8 mouse cellular contexts compared by ENCODE assay signal in genomic region chrX:6091996-6092757, GRCm38 (mm10). TPM values are rescaled to one million over a fixed set of nuclear protein-coding genes. Genes with fewer than 3 reads are reported as not detected.
DNase-seq lines count a peak whose midpoint lies in the region; ATAC-seq lines count a peak whose summit lies in the region.
"Had no signal": no experiment of that assay in that cellular context is flagged by ENCODE, and none has a peak within 500 bp of the region (broad histone marks: within the 10 kb centered on the region; RNA-seq: fewer than 3 reads in every experiment).

No protein-coding gene starts in this region.

- no peaks in the 10 kb centered on the region for H3K27me3 ChIP-seq in forebrain, embryonic 13.5 days
- peaks cover 4% of the 10 kb centered on the region for H3K27me3 ChIP-seq in liver, embryonic 13.5 days
- H3K27me3 ChIP-seq in stomach, embryonic 14.5 days (ENCODE audit: control insufficient read depth, insufficient read depth, low read length) = no peaks in the 10 kb centered on the region

- peak; percentile 96 for ATAC-seq in cerebellum, adult (ENCODE audit: insufficient number of reproducible peaks, low FRiP score, low TSS enrichment)
- peak; percentile 98 for ATAC-seq in forebrain, embryonic 13.5 days
- no peak for ATAC-seq in liver, embryonic 13.5 days (ENCODE audit: low read depth)
- 0 out of 2 replicates have a peak, but pooled peaks have one; percentile 42 for ATAC-seq in stomach, embryonic 14.5 days (ENCODE audit: insufficient number of reproducible peaks, insufficient read depth, low FRiP score, low read depth)

- WGBS in forebrain, embryonic 13.5 days = 22% methylated on average over 30 of the region's 30 CpGs
- WGBS in liver, embryonic 13.5 days (ENCODE audit: insufficient replicate concordance) = 8% methylated on average over 30 of the region's 30 CpGs
- 7% methylated on average over 29 of the region's 30 CpGs for WGBS in stomach, embryonic 14.5 days

- H3K4me3 ChIP-seq in forebrain, embryonic 13.5 days = peak overlapping the region; percentile 45
- no peak overlapping the region for H3K4me3 ChIP-seq in liver, embryonic 13.5 days (replicated peaks)
- peak overlapping the region; percentile 11; the same call in 1 of the 2 replicates for H3K4me3 ChIP-seq in stomach, embryonic 14.5 days (ENCODE audit: low read depth, low read length)
- H3K4me3 ChIP-seq: myocyte had no signal

- peak; percentile 56 for DNase-seq in adrenal gland, adult 2 months
- DNase-seq in kidney, postnatal 10 days = peak; percentile 7
- no peak for DNase-seq in liver, embryonic 13.5 days
- DNase-seq in T-cell, adult 2 months (ENCODE audit: low spot score) = no peak

- H3K36me3 ChIP-seq in forebrain, embryonic 13.5 days (ENCODE audit: poor library complexity, severe bottlenecking) = no peaks in the 10 kb centered on the region
- no peaks in the 10 kb centered on the region for H3K36me3 ChIP-seq in liver, embryonic 13.5 days
- no peaks in the 10 kb centered on the region for H3K36me3 ChIP-seq in stomach, embryonic 14.5 days (ENCODE audit: control insufficient read depth, insufficient read depth, low read length)

- peak overlapping the region; percentile 65 for H3K27ac ChIP-seq in forebrain, embryonic 13.5 days
- no peak overlapping the region for H3K27ac ChIP-seq in liver, embryonic 13.5 days
- H3K27ac ChIP-seq in stomach, embryonic 14.5 days (ENCODE audit: low read length) = no peak overlapping the region

- no peaks in the 10 kb centered on the region for H3K4me1 ChIP-seq in forebrain, embryonic 13.5 days
- H3K4me1 ChIP-seq in liver, embryonic 13.5 days (replicated peaks) = no peaks in the 10 kb centered on the region
- no peaks in the 10 kb centered on the region for H3K4me1 ChIP-seq in stomach, embryonic 14.5 days (ENCODE audit: control insufficient read depth, insufficient read depth, low read length)

- H3K9ac ChIP-seq in forebrain, embryonic 13.5 days = peak overlapping the region; percentile 63
- no peak overlapping the region for H3K9ac ChIP-seq in liver, embryonic 13.5 days
- H3K9ac ChIP-seq in stomach, embryonic 14.5 days (replicated peaks; ENCODE audit: low read depth, low read length) = no peak overlapping the region

- peak overlapping the region; percentile 58 for H3K4me2 ChIP-seq in forebrain, embryonic 13.5 days
- peak overlapping the region; percentile 28; the same call in 1 of the 2 replicates for H3K4me2 ChIP-seq in liver, embryonic 13.5 days
- peak overlapping the region; percentile 33 for H3K4me2 ChIP-seq in stomach, embryonic 14.5 days (replicated peaks; ENCODE audit: low read depth, low read length)

- no peaks in the 10 kb centered on the region for H3K9me3 ChIP-seq in forebrain, embryonic 13.5 days (replicated peaks)
- no peaks in the 10 kb centered on the region for H3K9me3 ChIP-seq in liver, embryonic 13.5 days (replicated peaks)
- no peaks in the 10 kb centered on the region for H3K9me3 ChIP-seq in stomach, embryonic 14.5 days (ENCODE audit: control insufficient read depth, low read depth, low read length)

RNA-seq across cellular contexts. Expression of gene AU022751, which starts 9.0 kb away (rescaled TPM):
- total RNA-seq in adrenal gland, adult 2 months (2021) = not detected
- polyA plus RNA-seq in adrenal gland, adult 2 months (2012; rRNA removed) = not detected in 2 replicates
- polyA plus RNA-seq in forebrain, embryonic 13.5 days (2015; fragmentation: Nextera tagmentation; extraction: Ambion mirVana) = 0.14 TPM in 1 of 2 replicates, not detected in the other
- polyA plus RNA-seq in liver, embryonic 13.5 days (2015; fragmentation: Nextera tagmentation; extraction: Ambion mirVana) = not detected in 2 replicates
- polyA plus RNA-seq in stomach, embryonic 14.5 days (2014; fragmentation: Nextera tagmentation; extraction: Ambion mirVana) = not detected in 2 replicates
- polyA plus RNA-seq: myocyte had no signal

RNA-seq across cellular contexts. Expression of gene Nudt11, which starts 44.9 kb away (rescaled TPM):
- 10 to 100 TPM in 1 of 2 experiments, 1 to 10 TPM in 1; 4.8 to 11.9 TPM for total RNA-seq in adrenal gland, adult 2 months (2021)
- polyA plus RNA-seq in adrenal gland, adult 2 months (2012; rRNA removed) = 6.3 and 8.0 TPM in 2 replicates
- 12.2 and 12.4 TPM in 2 replicates for polyA plus RNA-seq in forebrain, embryonic 13.5 days (2015; fragmentation: Nextera tagmentation; extraction: Ambion mirVana)
- 0.13 and 0.20 TPM in 2 replicates for polyA plus RNA-seq in liver, embryonic 13.5 days (2015; fragmentation: Nextera tagmentation; extraction: Ambion mirVana)
- polyA plus RNA-seq in stomach, embryonic 14.5 days (2014; fragmentation: Nextera tagmentation; extraction: Ambion mirVana) = 4.0 and 4.1 TPM in 2 replicates
- polyA plus RNA-seq: myocyte had no signal

Comparison
In these comparisons a context has a peak if more than half of its experiments do, and no peak if none do; other contexts are left out.
1. DNase-seq: peak in adrenal gland, adult 2 months (single experiment) and kidney, postnatal 10 days (single experiment); none in liver, embryonic 13.5 days (single experiment) and T-cell, adult 2 months (single experiment).
2. Peak in every context shown above with its lines, with median percentiles within 50 percentile points of each other: H3K4me2 ChIP-seq.